Mouse (Mus musculus) megakaryocyte progenitor cell, adult 5-6 weeks (primary cell): Measurements from ENCODE around the gene Trappc6a. TPM values are rescaled to one million over a fixed set of nuclear protein-coding genes. Genes with fewer than 3 reads are reported as not detected.

Experiments used
- ATAC-seq: replicated peaks from 2 replicates; pipeline ENCODE4 v1.8.0; 2016; ENCODE audit warnings: mild to moderate bottlenecking, moderate TSS enrichment, inconsistent platforms; ENCODE audit not compliant: poor library complexity
- total RNA-seq, 2 experiments: library from RNA; stranded (forward) in 1 of 2; stranded (reverse) in 1 of 2; fragments of 157-497, 149-512 nt in 1 of 2; fragments of 200-1000 nt in 1 of 2; gene quantifications; 2 replicates each; pipeline versions ENCODE4 v1.2.3 to v1.2.4; 2015 to 2017

The Trappc6a gene
- total RNA-seq, 2 experiments from 2014 or later = 39.5 to 58.3 TPM

- peak; percentile 26; the same call in 1 of the 2 replicates for ATAC-seq
Observed at GRCm38 (mm10) chr7:19558965-19559364, 50.8 kb downstream of the Trappc6a start.

GRCm38 (mm10) chr7:19560491-19561260 lies 52.5 kb downstream of the Trappc6a start:
- ATAC-seq = no peak

GRCm38 (mm10) chr7:19561431-19561764 lies 53.2 kb downstream of the Trappc6a start:
- ATAC-seq = no peak

DNA sequence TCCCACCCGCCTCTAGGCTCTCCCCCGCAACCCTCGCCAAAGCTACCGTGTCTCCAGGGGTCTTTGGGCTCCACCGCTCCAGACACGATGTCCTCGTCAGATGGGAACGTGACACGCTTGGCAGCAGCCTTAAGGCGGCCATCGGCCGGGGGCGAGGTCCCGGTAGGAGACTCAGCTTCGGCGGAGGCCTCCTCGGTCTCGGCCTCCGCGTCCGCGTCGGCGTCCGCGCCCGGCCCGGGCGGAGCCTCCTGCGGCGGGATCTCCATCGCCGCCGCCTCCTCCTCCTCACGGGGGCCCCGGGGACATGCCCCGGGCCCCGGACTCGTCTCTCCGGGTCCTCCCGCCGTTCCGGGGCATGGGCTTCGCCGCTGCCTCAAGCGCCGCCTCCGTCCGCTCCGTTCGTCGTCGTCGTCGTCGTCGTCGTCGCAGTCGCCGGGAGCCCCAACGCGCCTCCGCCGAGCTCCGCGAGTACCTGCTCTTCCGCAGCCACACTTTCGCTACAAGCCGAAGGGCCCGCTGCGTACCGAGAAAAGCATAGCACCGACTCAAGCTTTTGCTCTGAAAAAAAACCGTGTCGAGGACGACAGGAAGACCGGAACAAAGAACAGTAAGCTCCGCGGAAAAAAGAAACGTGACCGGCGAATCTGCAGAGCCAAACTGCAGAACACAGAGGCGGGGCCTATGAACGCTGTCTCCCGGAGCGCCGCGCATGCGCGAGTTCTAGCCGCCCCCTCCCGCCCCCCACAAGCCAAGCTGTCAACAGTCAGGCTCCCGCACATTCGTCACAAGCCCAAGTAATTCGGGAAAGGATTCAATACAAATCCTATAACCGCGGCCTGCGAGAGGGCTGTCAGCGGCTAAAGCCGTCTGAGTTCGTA lies 53.8 kb downstream of the Trappc6a start:
- ATAC-seq = peak; percentile 67

DNA sequence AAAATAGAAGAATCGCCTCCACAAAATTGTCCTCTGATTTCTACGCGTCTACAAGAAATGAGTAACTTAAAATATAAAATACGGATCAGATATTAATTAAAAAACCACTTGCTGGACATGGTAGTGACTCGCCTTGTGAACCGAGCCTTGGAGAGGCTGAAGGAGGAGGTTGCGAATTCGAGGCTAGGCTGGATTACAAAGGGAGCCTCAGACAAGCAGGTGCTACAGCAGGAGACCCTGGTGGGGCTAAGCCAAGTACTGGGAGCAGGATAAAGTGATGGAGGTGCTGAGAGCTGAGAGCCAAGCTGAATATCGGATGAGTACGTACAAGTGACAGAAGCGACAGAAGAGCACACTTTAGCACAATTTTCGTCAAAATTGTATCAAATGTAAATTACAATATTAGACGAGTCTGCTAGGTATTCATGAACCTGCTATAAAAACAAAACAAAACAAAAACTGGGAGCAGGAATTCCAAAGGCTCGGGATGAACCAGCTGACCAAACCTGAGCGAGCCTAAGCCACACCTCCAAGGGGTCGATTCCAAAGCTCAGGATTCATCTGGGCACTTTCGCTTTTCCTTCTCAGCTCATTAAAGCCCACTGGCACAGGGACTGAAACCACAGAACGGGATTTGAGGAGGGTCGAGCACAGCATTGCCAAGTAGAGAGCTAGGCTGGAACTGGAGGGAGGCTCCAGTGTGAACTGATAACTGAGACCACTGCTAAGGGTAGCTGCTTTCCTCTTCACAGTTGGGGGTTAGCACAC lies 54.6 kb downstream of the Trappc6a start, which contains the start of gene Ppp1r37:
Gene Ppp1r37 (minus strand): TSS at position 434 of the 768 bp plus-strand sequence.
- no peak for ATAC-seq

DNA sequence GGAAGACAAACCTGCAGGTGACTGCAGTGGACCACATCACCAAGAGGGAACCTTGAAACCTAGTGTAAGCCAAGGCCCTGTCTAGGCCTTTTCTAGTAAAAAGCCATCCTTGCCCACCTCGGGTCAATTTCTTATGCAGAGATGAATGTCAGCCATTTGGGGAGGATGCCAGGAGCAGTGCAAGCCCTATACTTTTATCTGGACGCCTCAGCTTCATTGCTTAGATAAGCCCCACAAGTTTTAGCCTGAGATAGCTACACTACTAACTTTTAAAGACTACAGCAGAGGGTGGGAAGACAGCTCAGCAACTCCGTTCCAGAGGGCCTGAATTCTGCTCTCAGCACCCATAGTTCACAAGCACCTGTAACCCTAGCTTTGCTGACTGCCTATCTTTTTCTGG lies 55.7 kb downstream of the Trappc6a start:
- ATAC-seq = peak; percentile 63

DNA sequence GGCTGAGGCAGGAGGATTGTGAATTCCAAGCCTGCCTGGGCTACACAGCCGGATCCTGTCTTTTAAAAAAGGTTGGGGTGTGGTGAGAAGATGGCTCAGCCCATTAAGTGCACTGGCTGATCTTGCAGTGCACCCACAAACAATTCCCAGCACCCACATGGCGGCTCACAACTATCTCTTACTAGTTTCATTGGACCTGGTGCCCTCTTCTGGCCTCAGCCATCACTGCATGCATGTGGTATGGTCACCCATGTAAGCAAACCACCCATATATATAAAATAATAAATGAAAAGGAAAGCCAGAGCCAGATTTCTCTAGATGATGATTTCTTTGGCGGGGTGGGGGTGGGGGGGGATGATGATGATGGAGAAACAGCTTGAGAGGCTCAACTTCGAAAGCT lies 56.3 kb downstream of the Trappc6a start:
- ATAC-seq = no peak

Other genes with a start within 250 kb of the Trappc6a start
- 46.7 and 49.6 TPM in 2 replicates for gene Vasp, start 236.6 kb upstream of the Trappc6a start, total RNA-seq (2015)
- 71.0 and 73.0 TPM in 2 replicates for gene Vasp, start 236.6 kb upstream of the Trappc6a start, total RNA-seq (2017)
- 0.20 TPM in 1 of 2 replicates, not detected in the other for gene Ppm1n, start 228.3 kb upstream of the Trappc6a start, total RNA-seq (2015)
- gene Ppm1n, start 228.3 kb upstream of the Trappc6a start, total RNA-seq (2017) = not detected in 2 replicates
- not detected in 2 replicates for gene Rtn2, start 225.8 kb upstream of the Trappc6a start, total RNA-seq (2015)
- gene Rtn2, start 225.8 kb upstream of the Trappc6a start, total RNA-seq (2017) = not detected in 2 replicates
- gene Fosb, start 198.3 kb upstream of the Trappc6a start, total RNA-seq (2015) = 18.2 and 28.4 TPM in 2 replicates
- gene Fosb, start 198.3 kb upstream of the Trappc6a start, total RNA-seq (2017) = 12.7 and 13.2 TPM in 2 replicates
- gene Ercc1, start 163.6 kb upstream of the Trappc6a start, total RNA-seq (2015) = 26.5 and 32.3 TPM in 2 replicates
- gene Ercc1, start 163.6 kb upstream of the Trappc6a start, total RNA-seq (2017) = 24.4 and 29.8 TPM in 2 replicates
- 11.1 and 13.6 TPM in 2 replicates for gene Cd3eap, start 148.9 kb upstream of the Trappc6a start, total RNA-seq (2015)
- 24.8 and 27.4 TPM in 2 replicates for gene Cd3eap, start 148.9 kb upstream of the Trappc6a start, total RNA-seq (2017)
- 6.3 and 7.2 TPM in 2 replicates for gene Ppp1r13l, start 148.6 kb upstream of the Trappc6a start, total RNA-seq (2015)
- gene Ppp1r13l, start 148.6 kb upstream of the Trappc6a start, total RNA-seq (2017) = 0.74 and 1.2 TPM in 2 replicates
- 10.7 and 11.2 TPM in 2 replicates for gene Ercc2, start 126.4 kb upstream of the Trappc6a start, total RNA-seq (2015)
- 26.5 and 31.6 TPM in 2 replicates for gene Ercc2, start 126.4 kb upstream of the Trappc6a start, total RNA-seq (2017)
- gene Klc3, start 104.3 kb upstream of the Trappc6a start, total RNA-seq (2015) = not detected in 2 replicates
- gene Klc3, start 104.3 kb upstream of the Trappc6a start, total RNA-seq (2017) = 0.10 TPM in 1 of 2 replicates, not detected in the other
- gene Ckm, start 103.6 kb upstream of the Trappc6a start, total RNA-seq (2015) = 0.71 and 0.94 TPM in 2 replicates
- 1.4 and 2.0 TPM in 2 replicates for gene Ckm, start 103.6 kb upstream of the Trappc6a start, total RNA-seq (2017)
- 10.3 and 11.0 TPM in 2 replicates for gene Mark4, start 49.6 kb upstream of the Trappc6a start, total RNA-seq (2015)
- gene Mark4, start 49.6 kb upstream of the Trappc6a start, total RNA-seq (2017) = 4.8 and 6.9 TPM in 2 replicates
- 0.54 and 0.57 TPM in 2 replicates for gene Exoc3l2, start 45.1 kb upstream of the Trappc6a start, total RNA-seq (2015)
- gene Exoc3l2, start 45.1 kb upstream of the Trappc6a start, total RNA-seq (2017) = 0.62 and 1.3 TPM in 2 replicates
- gene Bloc1s3, start within 50 bp of the Trappc6a start, total RNA-seq (2015) = 2.9 and 3.3 TPM in 2 replicates
- 1.3 and 1.5 TPM in 2 replicates for gene Bloc1s3, start within 50 bp of the Trappc6a start, total RNA-seq (2017)
- not detected in 2 replicates for gene Nkpd1, start 9.4 kb downstream of the Trappc6a start, total RNA-seq (2015)
- 0.17 and 0.34 TPM in 2 replicates for gene Nkpd1, start 9.4 kb downstream of the Trappc6a start, total RNA-seq (2017)
- 11.0 and 11.7 TPM in 2 replicates for gene Ppp1r37, start 54.7 kb downstream of the Trappc6a start, total RNA-seq (2015)
- gene Ppp1r37, start 54.7 kb downstream of the Trappc6a start, total RNA-seq (2017) = 13.4 and 18.1 TPM in 2 replicates
- 5.9 and 6.8 TPM in 2 replicates for gene Zfp296, start 68.9 kb downstream of the Trappc6a start, total RNA-seq (2015)
- 2.8 and 4.4 TPM in 2 replicates for gene Zfp296, start 68.9 kb downstream of the Trappc6a start, total RNA-seq (2017)
- 65.5 and 73.4 TPM in 2 replicates for gene Gemin7, start 69.2 kb downstream of the Trappc6a start, total RNA-seq (2015)
- gene Gemin7, start 69.2 kb downstream of the Trappc6a start, total RNA-seq (2017) = 33.5 and 36.9 TPM in 2 replicates
- gene Clasrp, start 96.1 kb downstream of the Trappc6a start, total RNA-seq (2015) = 9.6 and 11.7 TPM in 2 replicates
- 30.2 and 32.6 TPM in 2 replicates for gene Clasrp, start 96.1 kb downstream of the Trappc6a start, total RNA-seq (2017)
- 0.22 TPM in 1 of 2 replicates, not detected in the other for gene Relb, start 121.0 kb downstream of the Trappc6a start, total RNA-seq (2015)
- 0.74 and 2.5 TPM in 2 replicates for gene Relb, start 121.0 kb downstream of the Trappc6a start, total RNA-seq (2017)
- gene Clptm1, start 156.6 kb downstream of the Trappc6a start, total RNA-seq (2015) = 47.3 and 57.1 TPM in 2 replicates
- 25.7 and 30.0 TPM in 2 replicates for gene Clptm1, start 156.6 kb downstream of the Trappc6a start, total RNA-seq (2017)
- 1.7 and 2.7 TPM in 2 replicates for gene Apoc2, start 169.5 kb downstream of the Trappc6a start, total RNA-seq (2015)
- 2.2 and 5.2 TPM in 2 replicates for gene Apoc2, start 169.5 kb downstream of the Trappc6a start, total RNA-seq (2017)
- gene Gm44805, start 173.0 kb downstream of the Trappc6a start, total RNA-seq (2015) = not detected in 2 replicates
- not detected in 2 replicates for gene Gm44805, start 173.0 kb downstream of the Trappc6a start, total RNA-seq (2017)
- not detected in 2 replicates for gene Apoc4, start 173.1 kb downstream of the Trappc6a start, total RNA-seq (2015)
- not detected in 2 replicates for gene Apoc4, start 173.1 kb downstream of the Trappc6a start, total RNA-seq (2017)
- 0.79 and 2.0 TPM in 2 replicates for gene Apoc1, start 184.3 kb downstream of the Trappc6a start, total RNA-seq (2015)
- 1.1 and 6.4 TPM in 2 replicates for gene Apoc1, start 184.3 kb downstream of the Trappc6a start, total RNA-seq (2017)
- 18.7 and 27.5 TPM in 2 replicates for gene Apoe, start 190.8 kb downstream of the Trappc6a start, total RNA-seq (2015)
- gene Apoe, start 190.8 kb downstream of the Trappc6a start, total RNA-seq (2017) = 110 and 130 TPM in 2 replicates
- 61.5 and 62.2 TPM in 2 replicates for gene Tomm40, start 207.0 kb downstream of the Trappc6a start, total RNA-seq (2015)
- 42.5 and 50.8 TPM in 2 replicates for gene Tomm40, start 207.0 kb downstream of the Trappc6a start, total RNA-seq (2017)
- 0.95 and 2.2 TPM in 2 replicates for gene Nectin2, start 242.1 kb downstream of the Trappc6a start, total RNA-seq (2015)
- gene Nectin2, start 242.1 kb downstream of the Trappc6a start, total RNA-seq (2017) = 0.78 and 1.0 TPM in 2 replicates